Mouse (Mus musculus) megakaryocyte, embryonic 14.5 days (primary cell): ENCODE data around the gene Sipa1l2.

ENCODE experiments used
- FLI1 ChIP-seq: IDR thresholded peaks from 2 replicates; pipeline ENCODE4 v1.6.1; 2012; ENCODE audit warnings: low read length, inconsistent platforms, mixed read lengths
- GATA1 ChIP-seq: IDR thresholded peaks from 3 replicates; pipeline ENCODE4 v1.6.1; 2012; ENCODE audit warnings: mixed read lengths, low read length, inconsistent platforms, borderline replicate concordance

GRCm38 (mm10) chr8:125604817-125605512, 35.4 kb upstream of the Sipa1l2 start:
- no peak for TF ChIP-seq GATA1
- TF ChIP-seq FLI1, result no peak
